Mouse (Mus musculus): ENCODE data around the gene Slc22a1. TPM values are rescaled to one million over a fixed set of nuclear protein-coding genes. Genes with fewer than 3 reads are reported as not detected.

The Slc22a1 gene
- total and polyA plus RNA-seq, 3 experiments = 2.7 to 10.8 (median 7.9) TPM

GRCm38 (mm10) chr17:12710976-12711375 is 35.3 kb upstream of the Slc22a1 start:
- Histone ChIP-seq H3K36me3 (ENCODE audit: control insufficient read depth, insufficient read depth, low read length) (no peaks in the 10 kb centered on the region), H3K4me1 (ENCODE audit: control insufficient read depth, insufficient read depth, low read length) (peaks cover 3% of the 10 kb centered on the region), H3K9ac (ENCODE audit: low read depth, low read length) (no peak overlapping the region), H3K4me3 (no peak overlapping the region), H3K27me3 (ENCODE audit: control insufficient read depth, insufficient read depth, low read length) (no peaks in the 10 kb centered on the region), H3K27ac (no peak overlapping the region), H3K79me2 (replicated peaks; ENCODE audit: control insufficient read depth, insufficient read depth, low read length) (no peaks in the 10 kb centered on the region)
- DNase-seq = no peak
- intact Hi-C loops (cut with DNase I) = no loop called here
- 84% methylated on average over 2 of the region's 2 CpGs for WGBS
- no peak for TF ChIP-seq CTCF (IDR thresholded peaks at IDR 0.05)
- TF ChIP-seq POLR2A (IDR thresholded peaks at IDR 0.05; ENCODE audit: insufficient read depth, low read depth, low read length) = no peak
- TF ChIP-seq EP300 (IDR thresholded peaks at IDR 0.05; ENCODE audit: insufficient read depth, low read depth, low read length) = no peak

GRCm38 (mm10) chr17:12710050-12710780 is 34.6 kb upstream of the Slc22a1 start:
- intact Hi-C loops (cut with DNase I) = no loop called here
- 78% methylated on average over 13 of the region's 13 CpGs for WGBS
- H3K79me2 ChIP-seq (replicated peaks; ENCODE audit: control insufficient read depth, insufficient read depth, low read length) = no peaks in the 10 kb centered on the region

DNA sequence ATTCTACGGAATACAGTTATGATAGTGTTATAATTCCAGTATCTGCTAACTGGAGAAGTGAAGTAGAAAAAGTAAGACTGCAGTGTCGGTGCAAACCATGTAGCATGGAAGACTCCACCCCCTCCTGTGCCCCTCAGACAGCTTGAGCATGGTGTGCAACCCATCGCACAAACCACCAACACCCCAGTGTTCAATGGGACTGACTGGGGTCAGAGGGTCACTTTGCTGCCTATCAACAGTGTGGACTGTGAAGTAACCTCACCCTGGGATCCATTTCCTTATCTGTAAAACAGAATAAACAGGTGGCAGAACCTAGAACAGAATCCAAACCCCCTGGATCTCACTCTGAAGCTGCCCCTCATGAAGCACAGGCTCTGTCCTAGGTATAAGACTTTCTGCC is 32.8 kb upstream of the Slc22a1 start:
- H3K79me2 ChIP-seq (replicated peaks; ENCODE audit: control insufficient read depth, insufficient read depth, low read length) = no peaks in the 10 kb centered on the region
- intact Hi-C loops (cut with DNase I) = no loop called here
- no peaks in the 10 kb centered on the region for H3K4me1 ChIP-seq (ENCODE audit: control insufficient read depth, insufficient read depth, low read length)
- H3K27me3 ChIP-seq (ENCODE audit: control insufficient read depth, insufficient read depth, low read length) = no peaks in the 10 kb centered on the region
- no peak overlapping the region for H3K27ac ChIP-seq
- no peak overlapping the region for H3K9ac ChIP-seq (ENCODE audit: low read depth, low read length)
- WGBS = 80% methylated on average over 3 of the region's 3 CpGs
- no peak for DNase-seq
- TF ChIP-seq POLR2A (IDR thresholded peaks at IDR 0.05; ENCODE audit: insufficient read depth, low read depth, low read length) = no peak
- no peak for TF ChIP-seq CTCF (IDR thresholded peaks at IDR 0.05)
- TF ChIP-seq EP300 (IDR thresholded peaks at IDR 0.05; ENCODE audit: insufficient read depth, low read depth, low read length) = no peak
- H3K4me3 ChIP-seq = no peak overlapping the region
- no peaks in the 10 kb centered on the region for H3K36me3 ChIP-seq (ENCODE audit: control insufficient read depth, insufficient read depth, low read length)

More at GRCm38 (mm10) chr17:12710050-12710780, 34.6 kb upstream of the Slc22a1 start:
- no peak for DNase-seq
- Histone ChIP-seq H3K9ac (ENCODE audit: low read depth, low read length) (no peak overlapping the region), H3K4me3 (no peak overlapping the region), H3K27ac (no peak overlapping the region), H3K36me3 (ENCODE audit: control insufficient read depth, insufficient read depth, low read length) (no peaks in the 10 kb centered on the region), H3K27me3 (ENCODE audit: control insufficient read depth, insufficient read depth, low read length) (no peaks in the 10 kb centered on the region), H3K4me1 (ENCODE audit: control insufficient read depth, insufficient read depth, low read length) (peaks cover 3% of the 10 kb centered on the region)
- TF ChIP-seq CTCF (IDR thresholded peaks at IDR 0.05) = no peak
- no peak for TF ChIP-seq POLR2A (IDR thresholded peaks at IDR 0.05; ENCODE audit: insufficient read depth, low read depth, low read length)
- no peak for TF ChIP-seq EP300 (IDR thresholded peaks at IDR 0.05; ENCODE audit: insufficient read depth, low read depth, low read length)

DNA sequence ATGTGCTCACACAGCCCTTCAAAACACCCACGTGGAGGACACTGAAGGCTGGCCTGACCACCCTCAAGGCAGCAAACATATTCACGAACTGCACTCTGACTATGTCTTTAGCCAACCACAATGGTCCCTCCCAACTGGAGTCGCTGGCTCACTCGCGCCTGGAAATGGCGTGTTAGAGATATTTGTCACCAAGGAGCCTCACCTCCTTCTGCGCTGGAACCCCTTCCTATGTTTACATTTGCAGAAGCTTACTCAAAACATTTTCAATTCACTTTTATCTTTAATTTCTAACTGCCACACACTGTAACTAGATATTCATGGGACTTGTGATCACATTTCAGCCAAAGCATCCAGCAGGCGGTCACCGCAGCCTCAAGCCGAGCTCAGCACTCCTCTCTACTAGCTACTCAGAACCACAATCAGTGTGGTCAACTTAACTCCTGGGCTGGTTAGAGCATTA is 31.0 kb upstream of the Slc22a1 start:
- Histone ChIP-seq H3K27me3 (ENCODE audit: control insufficient read depth, insufficient read depth, low read length) (no peaks in the 10 kb centered on the region), H3K79me2 (replicated peaks; ENCODE audit: control insufficient read depth, insufficient read depth, low read length) (no peaks in the 10 kb centered on the region), H3K4me1 (ENCODE audit: control insufficient read depth, insufficient read depth, low read length) (no peaks in the 10 kb centered on the region), H3K36me3 (ENCODE audit: control insufficient read depth, insufficient read depth, low read length) (no peaks in the 10 kb centered on the region), H3K4me3 (no peak overlapping the region), H3K9ac (ENCODE audit: low read depth, low read length) (no peak overlapping the region), H3K27ac (no peak overlapping the region)
- WGBS = 85% methylated on average over 10 of the region's 10 CpGs
- intact Hi-C loops (cut with DNase I) = no loop called here
- no peak for DNase-seq
- TF ChIP-seq CTCF (IDR thresholded peaks at IDR 0.05) = no peak

- Histone ChIP-seq H3K36me3 (ENCODE audit: control insufficient read depth, insufficient read depth, low read length) (no peaks in the 10 kb centered on the region), H3K4me1 (ENCODE audit: control insufficient read depth, insufficient read depth, low read length) (no peaks in the 10 kb centered on the region), H3K4me3 (no peak overlapping the region), H3K27me3 (ENCODE audit: control insufficient read depth, insufficient read depth, low read length) (no peaks in the 10 kb centered on the region), H3K27ac (no peak overlapping the region), H3K79me2 (replicated peaks; ENCODE audit: control insufficient read depth, insufficient read depth, low read length) (no peaks in the 10 kb centered on the region), H3K9ac (ENCODE audit: low read depth, low read length) (no peak overlapping the region)
- WGBS = 59% methylated on average over 5 of the region's 5 CpGs
- TF ChIP-seq EP300 (IDR thresholded peaks at IDR 0.05; ENCODE audit: insufficient read depth, low read depth, low read length) = no peak
- intact Hi-C loops (cut with DNase I) = no loop called here
- no peak for DNase-seq
Observed at GRCm38 (mm10) chr17:12702901-12703300, 27.3 kb upstream of the Slc22a1 start.

DNA sequence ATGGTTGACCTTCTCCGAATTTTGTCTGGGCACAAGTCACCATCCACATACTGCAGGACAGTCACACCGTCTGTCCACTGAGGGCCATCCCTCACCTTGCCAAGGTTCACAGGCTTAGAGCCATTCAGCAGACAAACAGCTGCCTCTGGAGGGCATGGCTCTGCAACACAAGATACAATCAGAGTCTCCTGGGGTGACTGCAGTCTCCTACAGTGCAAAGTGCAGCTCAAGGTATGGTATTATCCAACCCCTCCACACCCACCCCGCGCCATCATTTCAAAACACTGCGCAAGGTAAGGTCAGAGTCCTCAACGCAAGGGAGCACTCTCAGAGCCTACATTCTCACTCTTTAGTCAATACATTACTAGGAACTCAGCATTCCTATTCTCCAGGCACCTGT is 24.7 kb upstream of the Slc22a1 start:
- Histone ChIP-seq H3K4me1 (ENCODE audit: control insufficient read depth, insufficient read depth, low read length) (no peaks in the 10 kb centered on the region), H3K79me2 (replicated peaks; ENCODE audit: control insufficient read depth, insufficient read depth, low read length) (no peaks in the 10 kb centered on the region), H3K27me3 (ENCODE audit: control insufficient read depth, insufficient read depth, low read length) (no peaks in the 10 kb centered on the region), H3K27ac (no peak overlapping the region), H3K9ac (ENCODE audit: low read depth, low read length) (no peak overlapping the region), H3K36me3 (ENCODE audit: control insufficient read depth, insufficient read depth, low read length) (no peaks in the 10 kb centered on the region), H3K4me3 (no peak overlapping the region)
- WGBS = 90% methylated on average over 6 of the region's 6 CpGs
- intact Hi-C loops (cut with DNase I) = no loop called here
- no peak for DNase-seq
- TF ChIP-seq POLR2A (IDR thresholded peaks at IDR 0.05; ENCODE audit: insufficient read depth, low read depth, low read length) (no peak), EP300 (IDR thresholded peaks at IDR 0.05; ENCODE audit: insufficient read depth, low read depth, low read length) (no peak), CTCF (IDR thresholded peaks at IDR 0.05) (no peak)
